Mouse (Mus musculus) ES-Bruce4 (cell line): ENCODE measurements around the gene Rai14.

Experiments
- CTCF ChIP-seq: IDR thresholded peaks from one replicate; pipeline ENCODE4 v1.8.1; 2011; ENCODE audit warnings: low read depth, low read length
- EP300 ChIP-seq: IDR thresholded peaks from 2 replicates; pipeline ENCODE4 v1.6.1; 2011; ENCODE audit warnings: low read depth, low read length; ENCODE audit not compliant: insufficient read depth
- POLR2A ChIP-seq: IDR thresholded peaks from one replicate; pipeline ENCODE4 v1.8.1; 2011; ENCODE audit warnings: low read length; ENCODE audit not compliant: insufficient read depth

GRCm38 (mm10) chr15:10655151-10655905, 59.1 kb downstream of the Rai14 start:
- no peak for TF ChIP-seq CTCF
- TF ChIP-seq POLR2A, result no peak
- no peak for TF ChIP-seq EP300
